Mouse (Mus musculus): ENCODE data around the gene Fut8. TPM values are rescaled to one million over a fixed set of nuclear protein-coding genes. Genes with fewer than 3 reads are reported as not detected.

Gene Fut8
- polyA plus RNA-seq, 1 experiment = 44.8 TPM

GRCm38 (mm10) chr12:77262650-77263049, 24.7 kb downstream of the Fut8 start:
- no peak for TF ChIP-seq GATA1 (IDR thresholded peaks at IDR 0.05; ENCODE audit: low read length)

GRCm38 (mm10) chr12:77263816-77264215, 25.9 kb downstream of the Fut8 start:
- TF ChIP-seq GATA1 (IDR thresholded peaks at IDR 0.05; ENCODE audit: low read length) = no peak

- TF ChIP-seq GATA1 (IDR thresholded peaks at IDR 0.05; ENCODE audit: low read length) = no peak
Observed at GRCm38 (mm10) chr12:77270694-77271093, 32.8 kb downstream of the Fut8 start.

GRCm38 (mm10) chr12:77288507-77288906, 50.6 kb downstream of the Fut8 start:
- no peak for TF ChIP-seq GATA1 (IDR thresholded peaks at IDR 0.05; ENCODE audit: low read length)

- no peak for TF ChIP-seq GATA1 (IDR thresholded peaks at IDR 0.05; ENCODE audit: low read length)
Observed at GRCm38 (mm10) chr12:77291017-77291416, 53.1 kb downstream of the Fut8 start.

- no peak for TF ChIP-seq GATA1 (IDR thresholded peaks at IDR 0.05; ENCODE audit: low read length)
Observed at GRCm38 (mm10) chr12:77292375-77293258, 54.7 kb downstream of the Fut8 start.

- TF ChIP-seq GATA1 (IDR thresholded peaks at IDR 0.05; ENCODE audit: low read length) = no peak
Observed at GRCm38 (mm10) chr12:77296119-77296518, 58.2 kb downstream of the Fut8 start.

GRCm38 (mm10) chr12:77297114-77297513, 59.2 kb downstream of the Fut8 start:
- no peak for TF ChIP-seq GATA1 (IDR thresholded peaks at IDR 0.05; ENCODE audit: low read length)

- TF ChIP-seq GATA1 (IDR thresholded peaks at IDR 0.05; ENCODE audit: low read length) = no peak
Observed at GRCm38 (mm10) chr12:77297858-77298257, 59.9 kb downstream of the Fut8 start.

GRCm38 (mm10) chr12:77302011-77302410, 64.1 kb downstream of the Fut8 start:
- no peak for TF ChIP-seq GATA1 (IDR thresholded peaks at IDR 0.05; ENCODE audit: low read length)

GRCm38 (mm10) chr12:77303367-77303766, 65.4 kb downstream of the Fut8 start:
- TF ChIP-seq GATA1 (IDR thresholded peaks at IDR 0.05; ENCODE audit: low read length) = no peak

GRCm38 (mm10) chr12:77305502-77305901, 67.6 kb downstream of the Fut8 start:
- no peak for TF ChIP-seq GATA1 (IDR thresholded peaks at IDR 0.05; ENCODE audit: low read length)

- TF ChIP-seq GATA1 (IDR thresholded peaks at IDR 0.05; ENCODE audit: low read length) = no peak
Observed at GRCm38 (mm10) chr12:77306759-77307314, 68.9 kb downstream of the Fut8 start.

- TF ChIP-seq GATA1 (IDR thresholded peaks at IDR 0.05; ENCODE audit: low read length) = no peak
Observed at GRCm38 (mm10) chr12:77309507-77309906, 71.6 kb downstream of the Fut8 start.

GRCm38 (mm10) chr12:77313502-77313901, 75.6 kb downstream of the Fut8 start:
- TF ChIP-seq GATA1 (IDR thresholded peaks at IDR 0.05; ENCODE audit: low read length) = no peak

GRCm38 (mm10) chr12:77324142-77324541, 86.2 kb downstream of the Fut8 start:
- no peak for TF ChIP-seq GATA1 (IDR thresholded peaks at IDR 0.05; ENCODE audit: low read length)

GRCm38 (mm10) chr12:77346521-77346920, 108.6 kb downstream of the Fut8 start:
- no peak for TF ChIP-seq GATA1 (IDR thresholded peaks at IDR 0.05; ENCODE audit: low read length)

Data from G1E-ER4 (cell line).